Mouse (Mus musculus) megakaryocyte, embryonic 14.5 days (primary cell): ENCODE measurements around the gene Olig2.

Experiments
- FLI1 ChIP-seq: IDR thresholded peaks from 2 replicates; pipeline ENCODE4 v1.6.1; 2012; ENCODE audit warnings: low read length, inconsistent platforms, mixed read lengths
- GATA1 ChIP-seq: IDR thresholded peaks from 3 replicates; pipeline ENCODE4 v1.6.1; 2012; ENCODE audit warnings: mixed read lengths, low read length, inconsistent platforms, borderline replicate concordance

- TF ChIP-seq GATA1 = no peak
- no peak for TF ChIP-seq FLI1
These were observed 25.4 kb upstream of the Olig2 start for GRCm38 (mm10) chr16:91199815-91200214.
